Mouse (Mus musculus): ENCODE data around the gene Gm3573. TPM values are rescaled to one million over a fixed set of nuclear protein-coding genes. Genes with fewer than 3 reads are reported as not detected.
"Not testable (repeated sequence)": the region's sequence is repeated elsewhere in the genome, so short reads cannot be mapped to it uniquely, and the experiment has no call there.

The Gm3573 gene
- total RNA-seq (2014; fragmentation: Nextera tagmentation) (not detected in 2 replicates), total RNA-seq (2017) (not detected in 2 replicates)

- not testable (repeated sequence) for ATAC-seq (replicated peaks; ENCODE audit: low FRiP score, low TSS enrichment, poor library complexity, severe bottlenecking)
Measured at GRCm38 (mm10) chr14:42190691-42191090, at the start of gene Gm3573. Gm3573 (minus strand) TSS chr14:42190791.

GRCm38 (mm10) chr14:42216766-42217537 lies 26.4 kb upstream of the Gm3573 start:
- ATAC-seq (replicated peaks; ENCODE audit: low FRiP score, low TSS enrichment, poor library complexity, severe bottlenecking), result not testable (repeated sequence)

- not testable (repeated sequence) for ATAC-seq (replicated peaks; ENCODE audit: low FRiP score, low TSS enrichment, poor library complexity, severe bottlenecking)
Measured at GRCm38 (mm10) chr14:42183936-42184335, 6.7 kb downstream of the Gm3573 start.

- not testable (repeated sequence) for ATAC-seq (replicated peaks; ENCODE audit: low FRiP score, low TSS enrichment, poor library complexity, severe bottlenecking)
Measured at GRCm38 (mm10) chr14:42162522-42162921, 28.1 kb downstream of the Gm3573 start, which contains the start of gene Gm17027. Gm17027 (minus strand) TSS chr14:42162622.

Other genes with a start within 250 kb of the Gm3573 start
- not detected in 2 replicates for gene 1700024B05Rik, start 246.8 kb downstream of the Gm3573 start, total RNA-seq (2014; fragmentation: Nextera tagmentation)
- not detected in 2 replicates for gene 1700024B05Rik, start 246.8 kb downstream of the Gm3573 start, total RNA-seq (2017)
- gene Gm6401, start 222.9 kb downstream of the Gm3573 start, total RNA-seq (2014; fragmentation: Nextera tagmentation), result not detected in 2 replicates
- gene Gm6401, start 222.9 kb downstream of the Gm3573 start, total RNA-seq (2017), result not detected in 2 replicates
- not detected in 2 replicates for gene Gm3543, start 207.5 kb downstream of the Gm3573 start, total RNA-seq (2014; fragmentation: Nextera tagmentation)
- gene Gm3543, start 207.5 kb downstream of the Gm3573 start, total RNA-seq (2017), result not detected in 2 replicates
- gene Gm7951, start 73.4 kb downstream of the Gm3573 start, total RNA-seq (2014; fragmentation: Nextera tagmentation), result not detected in 2 replicates
- not detected in 2 replicates for gene Gm7951, start 73.4 kb downstream of the Gm3573 start, total RNA-seq (2017)
- not detected in 2 replicates for gene Gm17027, start 28.2 kb downstream of the Gm3573 start, total RNA-seq (2014; fragmentation: Nextera tagmentation)
- not detected in 2 replicates for gene Gm17027, start 28.2 kb downstream of the Gm3573 start, total RNA-seq (2017)
- gene Gm17026, start 69.3 kb upstream of the Gm3573 start, total RNA-seq (2014; fragmentation: Nextera tagmentation), result not detected in 2 replicates
- gene Gm17026, start 69.3 kb upstream of the Gm3573 start, total RNA-seq (2017), result not detected in 2 replicates
- gene Gm9611, start 106.6 kb upstream of the Gm3573 start, total RNA-seq (2014; fragmentation: Nextera tagmentation), result not detected in 2 replicates
- not detected in 2 replicates for gene Gm9611, start 106.6 kb upstream of the Gm3573 start, total RNA-seq (2017)
- gene Gm7995, start 119.4 kb upstream of the Gm3573 start, total RNA-seq (2014; fragmentation: Nextera tagmentation), result not detected in 2 replicates
- not detected in 2 replicates for gene Gm7995, start 119.4 kb upstream of the Gm3573 start, total RNA-seq (2017)
- gene Gm8005, start 248.9 kb upstream of the Gm3573 start, total RNA-seq (2014; fragmentation: Nextera tagmentation), result not detected in 2 replicates
- not detected in 2 replicates for gene Gm8005, start 248.9 kb upstream of the Gm3573 start, total RNA-seq (2017)

Measured in megakaryocyte-erythroid progenitor cell, adult 5-6 weeks (primary cell).